Mouse (Mus musculus): ENCODE measurements around the gene Mipep.

Gene Mipep

GRCm38 (mm10) chr14:60784427-60785315, at the start of gene Mipep:
Mipep (plus strand) TSS chr14:60784573.
- DNase-seq = peak; percentile 83

- peak; percentile 56 for DNase-seq
These were observed 49.2 kb upstream of the Mipep start for GRCm38 (mm10) chr14:60735206-60735605.

- no peak for DNase-seq
These were observed 48.4 kb upstream of the Mipep start for GRCm38 (mm10) chr14:60735848-60736547.

- DNase-seq = no peak
These were observed 47.7 kb upstream of the Mipep start for GRCm38 (mm10) chr14:60736591-60737192.

GRCm38 (mm10) chr14:60737202-60737611, 47.2 kb upstream of the Mipep start:
- no peak for DNase-seq

- no peak for DNase-seq
These were observed 45.9 kb upstream of the Mipep start for GRCm38 (mm10) chr14:60738434-60738938.

- no peak for DNase-seq
These were observed 45.2 kb upstream of the Mipep start for GRCm38 (mm10) chr14:60739155-60739554.

- peak; percentile 62 for DNase-seq
These were observed 44.8 kb upstream of the Mipep start for GRCm38 (mm10) chr14:60739616-60740015.

GRCm38 (mm10) chr14:60740507-60740906, 43.9 kb upstream of the Mipep start:
- DNase-seq = no peak

- DNase-seq = peak; percentile 54
These were observed 43.3 kb upstream of the Mipep start for GRCm38 (mm10) chr14:60741033-60741432.

GRCm38 (mm10) chr14:60741490-60741981, 42.8 kb upstream of the Mipep start:
- DNase-seq = peak; percentile 83

GRCm38 (mm10) chr14:60743681-60744080, 40.7 kb upstream of the Mipep start:
- no peak for DNase-seq

- DNase-seq = no peak
These were observed 39.2 kb upstream of the Mipep start for GRCm38 (mm10) chr14:60745201-60745600.

- no peak for DNase-seq
These were observed 38.2 kb upstream of the Mipep start for GRCm38 (mm10) chr14:60746141-60746540.

- no peak for DNase-seq
These were observed 37.1 kb upstream of the Mipep start for GRCm38 (mm10) chr14:60747154-60747870.

- no peak for DNase-seq
These were observed 34.5 kb upstream of the Mipep start for GRCm38 (mm10) chr14:60749880-60750279.

GRCm38 (mm10) chr14:60751581-60751980, 32.8 kb upstream of the Mipep start:
- no peak for DNase-seq

GRCm38 (mm10) chr14:60752892-60753800, 31.2 kb upstream of the Mipep start:
- DNase-seq = no peak

GRCm38 (mm10) chr14:60753801-60754126, 30.6 kb upstream of the Mipep start:
- DNase-seq = no peak

- DNase-seq = no peak
These were observed 29.7 kb upstream of the Mipep start for GRCm38 (mm10) chr14:60754656-60755055.

- peak; percentile 89 for DNase-seq
These were observed 28.1 kb upstream of the Mipep start for GRCm38 (mm10) chr14:60756271-60756670.

- DNase-seq = no peak
These were observed 27.1 kb upstream of the Mipep start for GRCm38 (mm10) chr14:60757265-60757664.

Measured in cerebellum, adult 9-11 months (tissue).